Mouse (Mus musculus): Measurements from ENCODE around the gene Dnase1l3. TPM values are rescaled to one million over a fixed set of nuclear protein-coding genes. Genes with fewer than 3 reads are reported as not detected.

Dnase1l3 gene
- polyA plus RNA-seq, 1 experiment: 69.9 TPM

DNA sequence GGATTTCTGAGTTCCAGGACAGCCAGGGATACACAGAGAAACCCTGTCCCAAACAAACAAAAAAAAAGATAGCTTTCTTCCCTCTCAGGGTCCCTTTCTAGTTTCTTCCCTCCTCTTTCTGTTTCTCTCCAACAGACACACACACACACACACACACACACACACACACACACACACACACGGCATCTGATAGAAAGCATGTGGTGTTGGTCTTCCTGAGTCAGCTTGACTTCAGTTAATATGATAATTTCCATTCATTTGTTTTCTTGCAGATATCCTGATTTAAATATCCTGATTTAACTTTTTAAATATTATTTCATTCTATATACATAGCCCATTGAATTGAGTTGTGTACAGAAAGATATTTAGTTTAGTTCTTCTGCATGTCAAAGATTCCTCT lies 66.0 kb downstream of the Dnase1l3 start:
- Histone ChIP-seq H3K4me3 (ENCODE audit: extremely low read depth, insufficient read depth, insufficient read length) (no peak overlapping the region), H3K27ac (ENCODE audit: insufficient read depth, low read length) (no peak overlapping the region), H3K36me3 (ENCODE audit: control insufficient read depth, insufficient read depth, low read length) (peaks cover 9% of the 10 kb centered on the region), H3K27me3 (ENCODE audit: control insufficient read depth, insufficient read depth, low read length) (no peaks in the 10 kb centered on the region), H3K4me1 (ENCODE audit: control insufficient read depth, insufficient read depth, insufficient read length) (no peaks in the 10 kb centered on the region)
- no peak for DNase-seq (ENCODE audit: low read depth in 1 of 2, low spot score in 2 of 2)
- TF ChIP-seq CTCF (IDR thresholded peaks at IDR 0.05; ENCODE audit: extremely low read depth, insufficient read depth, insufficient read length, insufficient replicate concordance) (no peak), POLR2A (IDR thresholded peaks at IDR 0.05; ENCODE audit: low read depth, low read length) (no peak)
- WGBS: 40% methylated on average over 1 of the region's 1 CpGs

DNA sequence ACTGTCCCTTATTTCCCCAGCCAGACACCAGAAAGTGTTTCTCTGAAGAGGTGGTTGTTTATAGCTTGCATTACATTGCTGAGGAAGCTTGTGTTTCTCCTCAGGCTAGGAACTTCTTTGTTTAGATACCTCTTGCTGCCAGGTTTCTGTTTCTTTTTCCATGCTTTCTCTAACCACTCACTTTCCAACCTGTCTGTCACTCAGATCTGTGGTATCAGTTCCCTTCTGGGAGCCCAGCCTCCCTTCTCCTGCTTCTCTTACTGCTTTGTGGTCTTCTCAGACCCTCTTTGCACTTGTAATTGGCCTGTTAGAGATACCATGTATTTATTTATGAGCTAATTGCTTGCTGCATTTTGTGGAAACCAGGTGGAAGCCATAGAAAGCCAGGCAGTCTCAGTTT lies 70.7 kb downstream of the Dnase1l3 start:
- Histone ChIP-seq H3K4me3 (ENCODE audit: extremely low read depth, insufficient read depth, insufficient read length) (no peak overlapping the region), H3K27me3 (ENCODE audit: control insufficient read depth, insufficient read depth, low read length) (no peaks in the 10 kb centered on the region), H3K4me1 (ENCODE audit: control insufficient read depth, insufficient read depth, insufficient read length) (peaks cover 2% of the 10 kb centered on the region; the same call in 1 of the 2 replicates), H3K36me3 (ENCODE audit: control insufficient read depth, insufficient read depth, low read length) (0 out of 2 replicates have a peak, but pooled peaks cover 4% of the 10 kb centered on the region), H3K27ac (ENCODE audit: insufficient read depth, low read length) (no peak overlapping the region)
- TF ChIP-seq CTCF (IDR thresholded peaks at IDR 0.05; ENCODE audit: extremely low read depth, insufficient read depth, insufficient read length, insufficient replicate concordance): no peak
- no peak for TF ChIP-seq POLR2A (IDR thresholded peaks at IDR 0.05; ENCODE audit: low read depth, low read length)
- DNase-seq (ENCODE audit: low read depth in 1 of 2, low spot score in 2 of 2): no peak

DNA sequence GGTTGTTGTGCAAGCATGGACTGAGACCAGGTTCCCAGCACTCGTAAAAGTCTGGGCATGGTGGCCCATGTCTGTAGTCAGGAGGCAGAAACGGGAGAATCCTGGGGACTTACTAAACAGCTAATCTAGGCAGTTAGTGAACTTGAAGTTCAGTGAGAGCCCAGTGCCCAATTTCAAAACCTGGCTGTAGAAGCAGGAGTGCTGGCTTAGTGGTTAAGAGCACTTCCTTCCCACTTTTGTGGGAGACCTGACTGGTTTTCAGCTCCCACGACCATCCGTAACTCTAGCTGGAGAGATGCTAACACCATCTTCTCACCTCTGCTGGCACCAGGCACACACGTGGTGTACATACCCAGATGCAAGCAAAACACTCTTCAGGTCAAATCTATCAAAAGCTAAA lies 72.9 kb downstream of the Dnase1l3 start:
- Histone ChIP-seq H3K27ac (ENCODE audit: insufficient read depth, low read length) (no peak overlapping the region), H3K4me3 (ENCODE audit: extremely low read depth, insufficient read depth, insufficient read length) (no peak overlapping the region), H3K4me1 (ENCODE audit: control insufficient read depth, insufficient read depth, insufficient read length) (peaks cover 5% of the 10 kb centered on the region; the same call in 1 of the 2 replicates), H3K27me3 (ENCODE audit: control insufficient read depth, insufficient read depth, low read length) (no peaks in the 10 kb centered on the region), H3K36me3 (ENCODE audit: control insufficient read depth, insufficient read depth, low read length) (peaks cover 6% of the 10 kb centered on the region; the same call in 1 of the 2 replicates)
- no peak for DNase-seq (ENCODE audit: low read depth in 1 of 2, low spot score in 2 of 2)
- WGBS: 30% methylated on average over 5 of the region's 5 CpGs
- TF ChIP-seq POLR2A (IDR thresholded peaks at IDR 0.05; ENCODE audit: low read depth, low read length) (no peak), CTCF (IDR thresholded peaks at IDR 0.05; ENCODE audit: extremely low read depth, insufficient read depth, insufficient read length, insufficient replicate concordance) (no peak)

DNA sequence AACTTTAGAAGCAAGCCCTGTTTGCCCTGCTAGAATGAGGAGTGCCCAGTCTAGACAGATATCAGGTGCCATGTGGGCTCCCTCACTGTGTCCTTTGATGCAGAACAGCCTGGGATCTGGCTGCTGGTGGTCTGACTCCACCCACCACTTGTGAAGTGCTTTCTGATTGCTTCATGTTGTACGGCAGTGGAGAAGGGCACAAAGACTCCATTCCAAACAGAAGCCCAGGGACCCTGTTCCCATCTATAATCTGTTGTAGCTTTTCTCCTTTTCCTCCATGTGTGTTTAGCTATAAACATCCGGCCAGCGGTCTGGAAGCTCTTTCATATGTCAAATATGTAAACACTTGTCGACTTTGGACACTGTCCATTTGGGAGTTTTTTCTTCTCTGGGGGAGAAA lies 74.5 kb downstream of the Dnase1l3 start:
- no peak overlapping the region for H3K4me3 ChIP-seq (ENCODE audit: extremely low read depth, insufficient read depth, insufficient read length)
- DNase-seq (ENCODE audit: low read depth in 1 of 2, low spot score in 2 of 2): no peak
- peaks cover 4% of the 10 kb centered on the region; the same call in 1 of the 2 replicates for H3K36me3 ChIP-seq (ENCODE audit: control insufficient read depth, insufficient read depth, low read length)
- no peaks in the 10 kb centered on the region for H3K27me3 ChIP-seq (ENCODE audit: control insufficient read depth, insufficient read depth, low read length)
- TF ChIP-seq CTCF (IDR thresholded peaks at IDR 0.05; ENCODE audit: extremely low read depth, insufficient read depth, insufficient read length, insufficient replicate concordance): no peak
- TF ChIP-seq POLR2A (IDR thresholded peaks at IDR 0.05; ENCODE audit: low read depth, low read length): no peak
- no peak overlapping the region for H3K27ac ChIP-seq (ENCODE audit: insufficient read depth, low read length)
- H3K4me1 ChIP-seq (ENCODE audit: control insufficient read depth, insufficient read depth, insufficient read length): peaks cover 5% of the 10 kb centered on the region; the same call in 1 of the 2 replicates
- whole genome bisulfite sequencing: 83% methylated on average over 4 of the region's 4 CpGs

DNA sequence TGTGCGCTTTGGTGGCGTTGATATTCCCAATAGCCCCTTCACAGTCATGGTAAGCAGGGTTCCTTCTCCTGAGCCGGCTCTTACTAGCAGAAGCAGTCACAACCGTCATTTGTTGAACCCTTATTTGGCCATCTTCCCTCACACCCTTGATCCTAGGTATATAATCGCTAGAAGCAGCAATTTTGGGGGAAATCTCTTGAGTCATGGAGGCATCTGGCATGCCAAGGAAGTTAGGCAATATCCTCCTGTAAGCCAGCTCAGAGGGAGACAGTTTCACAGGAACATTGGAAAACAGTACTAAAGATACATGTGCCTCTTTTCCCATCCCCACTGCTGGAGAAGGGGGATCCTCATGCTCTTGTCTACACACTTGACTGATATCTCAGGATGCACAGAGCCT lies 75.1 kb downstream of the Dnase1l3 start:
- no peak overlapping the region for H3K27ac ChIP-seq (ENCODE audit: insufficient read depth, low read length)
- TF ChIP-seq POLR2A (IDR thresholded peaks at IDR 0.05; ENCODE audit: low read depth, low read length) (no peak), CTCF (IDR thresholded peaks at IDR 0.05; ENCODE audit: extremely low read depth, insufficient read depth, insufficient read length, insufficient replicate concordance) (no peak)
- peaks cover 5% of the 10 kb centered on the region; the same call in 1 of the 2 replicates for H3K4me1 ChIP-seq (ENCODE audit: control insufficient read depth, insufficient read depth, insufficient read length)
- DNase-seq (ENCODE audit: low read depth in 1 of 2, low spot score in 2 of 2): no peak
- no peaks in the 10 kb centered on the region for H3K27me3 ChIP-seq (ENCODE audit: control insufficient read depth, insufficient read depth, low read length)
- H3K36me3 ChIP-seq (ENCODE audit: control insufficient read depth, insufficient read depth, low read length): peaks cover 4% of the 10 kb centered on the region; the same call in 1 of the 2 replicates
- no peak overlapping the region for H3K4me3 ChIP-seq (ENCODE audit: extremely low read depth, insufficient read depth, insufficient read length)
- 76% methylated on average over 5 of the region's 5 CpGs for WGBS

DNA sequence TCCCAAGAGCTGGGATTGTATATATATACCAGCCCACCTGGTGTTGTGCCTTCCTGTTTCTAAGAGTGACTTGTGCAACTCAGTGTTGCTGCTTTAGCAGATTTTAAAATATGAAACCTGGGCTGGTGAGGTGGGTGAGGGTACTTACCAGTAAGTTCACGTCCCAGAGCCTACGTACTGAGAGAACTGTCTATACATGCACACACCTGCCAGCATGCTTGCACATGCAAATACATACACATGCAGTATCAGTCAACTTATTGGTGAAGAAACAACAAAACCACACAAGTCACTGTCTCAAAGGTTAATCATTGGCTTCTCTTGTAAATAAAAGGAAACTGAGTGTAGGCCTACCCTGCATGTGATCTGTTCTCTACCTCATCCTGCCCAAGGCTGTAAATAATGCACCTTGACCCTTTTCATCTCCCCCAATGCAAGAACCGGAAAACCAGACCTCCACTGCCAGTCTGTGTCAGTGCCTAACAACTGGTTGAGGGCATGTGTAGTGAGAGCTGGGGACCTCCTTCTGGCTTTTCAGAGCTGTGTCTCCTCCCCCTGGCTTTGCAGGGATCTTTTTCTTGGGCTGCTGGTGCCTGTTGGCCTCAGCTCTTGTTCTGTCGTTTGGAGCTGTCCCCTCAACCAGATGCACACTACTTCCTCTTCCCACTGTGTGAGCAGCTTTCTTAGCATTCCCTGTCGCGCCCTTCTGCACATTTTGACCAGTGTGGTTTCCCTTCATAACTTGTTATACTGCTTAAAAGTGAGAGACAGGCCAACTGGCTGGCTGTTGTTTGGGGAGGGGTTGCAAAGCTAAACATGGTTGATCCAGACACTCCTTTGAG lies 76.0 kb downstream of the Dnase1l3 start:
- no peak overlapping the region for H3K27ac ChIP-seq (ENCODE audit: insufficient read depth, low read length)
- H3K4me3 ChIP-seq (ENCODE audit: extremely low read depth, insufficient read depth, insufficient read length): no peak overlapping the region
- 45% methylated on average over 6 of the region's 6 CpGs for WGBS
- H3K4me1 ChIP-seq (ENCODE audit: control insufficient read depth, insufficient read depth, insufficient read length): peaks cover 5% of the 10 kb centered on the region; the same call in 1 of the 2 replicates
- peaks cover 3% of the 10 kb centered on the region; the same call in 1 of the 2 replicates for H3K36me3 ChIP-seq (ENCODE audit: control insufficient read depth, insufficient read depth, low read length)
- no peak for TF ChIP-seq CTCF (IDR thresholded peaks at IDR 0.05; ENCODE audit: extremely low read depth, insufficient read depth, insufficient read length, insufficient replicate concordance)
- TF ChIP-seq POLR2A (IDR thresholded peaks at IDR 0.05; ENCODE audit: low read depth, low read length): no peak
- no peak for DNase-seq (ENCODE audit: low read depth in 1 of 2, low spot score in 2 of 2)
- H3K27me3 ChIP-seq (ENCODE audit: control insufficient read depth, insufficient read depth, low read length): no peaks in the 10 kb centered on the region

Other genes with a start within 250 kb of the Dnase1l3 start
- gene Gm26661, start 203.0 kb downstream of the Dnase1l3 start, polyA plus RNA-seq (2012; rRNA removed): not detected in 2 replicates
- gene Flnb, start 176.6 kb downstream of the Dnase1l3 start, polyA plus RNA-seq (2012; rRNA removed): 8.2 and 9.4 TPM in 2 replicates
- gene Gm45521, start 37.3 kb downstream of the Dnase1l3 start, polyA plus RNA-seq (2012; rRNA removed): not detected in 2 replicates
- 8.3 and 8.6 TPM in 2 replicates for gene Abhd6, start 8.3 kb upstream of the Dnase1l3 start, polyA plus RNA-seq (2012; rRNA removed)
- 3.0 and 4.7 TPM in 2 replicates for gene Rpp14, start 85.8 kb upstream of the Dnase1l3 start, polyA plus RNA-seq (2012; rRNA removed)
- 42.5 and 46.2 TPM in 2 replicates for gene Pxk, start 103.6 kb upstream of the Dnase1l3 start, polyA plus RNA-seq (2012; rRNA removed)
- gene Pdhb, start 178.5 kb upstream of the Dnase1l3 start, polyA plus RNA-seq (2012; rRNA removed): 21.1 and 21.9 TPM in 2 replicates
- 4.4 and 4.9 TPM in 2 replicates for gene Kctd6, start 219.6 kb upstream of the Dnase1l3 start, polyA plus RNA-seq (2012; rRNA removed)

Measured in spleen, adult 2 months (tissue).